Mouse (Mus musculus): ENCODE results near the gene Mapk8. TPM values are rescaled to one million over a fixed set of nuclear protein-coding genes. Genes with fewer than 3 reads are reported as not detected.

The Mapk8 gene
- polyA plus RNA-seq, 1 experiment from 2014 or later: 14.3 TPM

GRCm38 (mm10) chr14:33335733-33336132 is 111.2 kb downstream of the Mapk8 start:
- Histone ChIP-seq H3K4me2 (no peak overlapping the region), H3K36me3 (no peaks in the 10 kb centered on the region), H3K4me1 (peaks cover 4% of the 10 kb centered on the region; the same call in 1 of the 2 replicates), H3K27me3 (replicated peaks) (no peaks in the 10 kb centered on the region), H3K9me3 (no peaks in the 10 kb centered on the region), H3K4me3 (replicated peaks) (no peak overlapping the region), H3K9ac (no peak overlapping the region), H3K27ac (no peak overlapping the region)
- no peak for ATAC-seq (ENCODE audit: insufficient read depth, low FRiP score, low read depth)
- WGBS: 47% methylated on average over 6 of the region's 6 CpGs

DNA sequence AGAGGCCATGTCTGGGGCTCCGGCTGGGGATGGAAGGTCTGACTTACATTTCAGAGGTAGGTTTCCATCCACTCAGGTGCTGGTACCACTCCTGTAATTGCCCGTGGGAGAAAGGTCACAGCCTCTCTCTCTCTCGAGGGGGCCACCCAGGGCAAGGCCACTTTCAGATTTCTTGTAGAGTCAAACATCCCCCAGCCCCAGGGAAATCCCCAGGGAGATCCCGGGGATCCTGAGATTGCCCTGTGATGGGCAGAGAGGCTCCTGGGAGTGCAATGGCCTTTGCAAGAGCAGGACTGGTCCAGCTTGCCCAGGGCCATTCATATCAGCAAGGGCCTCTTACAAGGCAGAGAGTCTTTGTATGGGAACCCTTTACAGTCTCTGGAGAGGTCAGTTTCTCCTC is 112.6 kb downstream of the Mapk8 start:
- Histone ChIP-seq H3K9ac (no peak overlapping the region), H3K4me1 (peaks cover 4% of the 10 kb centered on the region; the same call in 1 of the 2 replicates), H3K36me3 (no peaks in the 10 kb centered on the region), H3K27me3 (replicated peaks) (no peaks in the 10 kb centered on the region), H3K4me3 (replicated peaks) (no peak overlapping the region), H3K27ac (no peak overlapping the region), H3K4me2 (no peak overlapping the region), H3K9me3 (no peaks in the 10 kb centered on the region)
- 69% methylated on average over 4 of the region's 4 CpGs for WGBS
- no peak for ATAC-seq (ENCODE audit: insufficient read depth, low FRiP score, low read depth)

- no peak overlapping the region for H3K4me2 ChIP-seq
- H3K9me3 ChIP-seq: no peaks in the 10 kb centered on the region
- H3K27me3 ChIP-seq (replicated peaks): no peaks in the 10 kb centered on the region
- H3K4me3 ChIP-seq (replicated peaks): no peak overlapping the region
- H3K27ac ChIP-seq: no peak overlapping the region
- no peak for ATAC-seq (ENCODE audit: insufficient read depth, low FRiP score, low read depth)
- WGBS: 83% methylated on average over 4 of the region's 4 CpGs
- H3K36me3 ChIP-seq: no peaks in the 10 kb centered on the region
- H3K9ac ChIP-seq: no peak overlapping the region
- H3K4me1 ChIP-seq: peaks cover 4% of the 10 kb centered on the region; the same call in 1 of the 2 replicates
These were observed 113.1 kb downstream of the Mapk8 start for GRCm38 (mm10) chr14:33333833-33334232.

- Histone ChIP-seq H3K9me3 (no peaks in the 10 kb centered on the region), H3K4me1 (peaks cover 11% of the 10 kb centered on the region; the same call in 1 of the 2 replicates), H3K36me3 (no peaks in the 10 kb centered on the region), H3K9ac (no peak overlapping the region), H3K27me3 (replicated peaks) (no peaks in the 10 kb centered on the region), H3K4me2 (no peak overlapping the region), H3K4me3 (replicated peaks) (no peak overlapping the region), H3K27ac (no peak overlapping the region)
- ATAC-seq (ENCODE audit: insufficient read depth, low FRiP score, low read depth): 0 out of 2 replicates have a peak, but pooled peaks have one; percentile 25
- 44% methylated on average over 4 of the region's 4 CpGs for whole genome bisulfite sequencing
These were observed 115.3 kb downstream of the Mapk8 start for GRCm38 (mm10) chr14:33331627-33332026.

DNA sequence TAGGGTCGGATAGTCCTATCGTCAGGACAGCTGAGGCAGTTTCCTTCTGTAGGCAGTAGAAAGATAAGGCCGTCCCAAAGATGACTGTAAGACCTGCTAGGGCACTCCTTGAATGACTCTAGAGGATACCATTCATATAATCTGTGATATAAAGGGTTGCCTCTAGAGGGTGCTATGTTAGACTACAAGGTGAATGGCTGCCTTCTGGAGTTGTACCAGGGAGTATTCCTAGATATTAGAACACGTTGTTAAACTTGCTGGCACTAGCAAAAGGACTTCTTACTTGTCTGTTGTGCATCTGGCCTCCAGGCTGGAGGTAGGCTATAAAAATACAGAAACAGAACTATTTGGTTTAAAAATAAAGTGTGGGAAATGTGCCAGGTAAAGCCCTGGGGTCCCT is 116.0 kb downstream of the Mapk8 start:
- Histone ChIP-seq H3K36me3 (no peaks in the 10 kb centered on the region), H3K4me2 (no peak overlapping the region), H3K4me3 (replicated peaks) (no peak overlapping the region), H3K9me3 (no peaks in the 10 kb centered on the region), H3K4me1 (peaks cover 11% of the 10 kb centered on the region; the same call in 1 of the 2 replicates), H3K27ac (no peak overlapping the region), H3K27me3 (replicated peaks) (no peaks in the 10 kb centered on the region), H3K9ac (no peak overlapping the region)
- no peak for ATAC-seq (ENCODE audit: insufficient read depth, low FRiP score, low read depth)
- 51% methylated on average over 4 of the region's 4 CpGs for WGBS

GRCm38 (mm10) chr14:33329297-33329805 is 117.6 kb downstream of the Mapk8 start:
- Histone ChIP-seq H3K9ac (no peak overlapping the region), H3K4me2 (no peak overlapping the region), H3K9me3 (no peaks in the 10 kb centered on the region), H3K4me3 (replicated peaks) (no peak overlapping the region), H3K27ac (no peak overlapping the region), H3K36me3 (no peaks in the 10 kb centered on the region), H3K27me3 (replicated peaks) (no peaks in the 10 kb centered on the region), H3K4me1 (peaks cover 11% of the 10 kb centered on the region; the same call in 1 of the 2 replicates)
- 84% methylated on average over 5 of the region's 5 CpGs for WGBS
- no peak for ATAC-seq (ENCODE audit: insufficient read depth, low FRiP score, low read depth)

DNA sequence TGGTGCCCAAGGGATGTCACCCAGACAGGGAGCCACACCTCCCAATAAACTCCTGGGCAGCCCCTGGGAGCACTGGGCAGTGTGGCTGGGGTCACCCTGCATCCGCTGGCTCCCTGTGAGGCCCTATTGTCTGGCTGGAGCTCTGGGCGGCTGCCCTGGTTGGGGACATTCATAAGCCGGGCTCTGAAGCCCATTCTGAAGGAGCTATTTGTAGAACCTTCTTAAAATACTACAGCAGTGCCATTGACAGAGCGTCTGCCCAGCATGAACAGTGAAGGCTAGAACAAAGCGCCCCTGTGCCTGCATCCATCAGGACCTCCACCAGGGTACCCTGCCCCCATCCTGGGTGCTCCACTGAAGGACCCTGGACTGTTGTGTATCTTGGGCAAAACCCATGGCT is 118.6 kb downstream of the Mapk8 start:
- H3K36me3 ChIP-seq: no peaks in the 10 kb centered on the region
- 78% methylated on average over 5 of the region's 5 CpGs for WGBS
- H3K27me3 ChIP-seq (replicated peaks): no peaks in the 10 kb centered on the region
- H3K9me3 ChIP-seq: no peaks in the 10 kb centered on the region
- no peak overlapping the region for H3K27ac ChIP-seq
- no peak overlapping the region for H3K9ac ChIP-seq
- H3K4me1 ChIP-seq: peaks cover 11% of the 10 kb centered on the region; the same call in 1 of the 2 replicates
- H3K4me2 ChIP-seq: no peak overlapping the region
- H3K4me3 ChIP-seq (replicated peaks): no peak overlapping the region
- ATAC-seq (ENCODE audit: insufficient read depth, low FRiP score, low read depth): no peak

Other genes starting within 250 kb of the Mapk8 start
- gene Arhgap22, start 233.1 kb downstream of the Mapk8 start, polyA plus RNA-seq (2015; fragmentation: Nextera tagmentation; extraction: Ambion mirVana): 5.4 and 6.3 TPM in 2 replicates
- gene Frmpd2, start 24.5 kb upstream of the Mapk8 start, polyA plus RNA-seq (2015; fragmentation: Nextera tagmentation; extraction: Ambion mirVana): 0.12 TPM in 1 of 2 replicates, not detected in the other
- 0.04 and 0.09 TPM in 2 replicates for gene Ptpn20, start 142.0 kb upstream of the Mapk8 start, polyA plus RNA-seq (2015; fragmentation: Nextera tagmentation; extraction: Ambion mirVana)